Mouse (Mus musculus) kidney, adult 8-10 months (tissue): ENCODE data around the gene Ube3b.

Source experiments
- DNase-seq, 2 experiments: peaks; one replicate each; pipeline ENCODE4 v3.0.0; 2022

The Ube3b gene

GRCm38 (mm10) chr5:114380209-114381012, at the start of gene Ube3b, which contains the start of gene Kctd10:
Gene Ube3b (plus strand): TSS chr5:114380607.
Gene Kctd10 (minus strand): TSS chr5:114380508.
- DNase-seq, result peak; percentile 79 to 81

DNA sequence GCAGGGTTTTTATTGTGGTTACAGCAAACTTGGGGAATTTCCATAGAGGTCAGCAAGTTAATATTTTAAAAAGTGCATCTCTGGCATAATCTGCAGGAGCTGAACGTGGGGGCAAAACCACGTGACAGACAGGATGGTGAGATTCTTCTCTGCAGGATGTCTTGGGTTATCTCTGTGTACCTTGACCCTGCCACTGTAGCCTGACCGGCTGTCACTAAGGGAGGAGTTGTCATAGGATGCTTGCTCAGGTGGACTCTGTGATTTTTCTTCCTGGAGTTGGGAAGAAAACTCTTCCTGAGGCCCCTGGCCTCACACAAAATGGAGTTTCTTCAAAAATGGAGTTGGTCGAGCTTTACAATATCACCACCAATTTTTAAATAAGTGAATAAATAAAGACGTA, 37.4 kb upstream of the Ube3b start:
- DNase-seq, result no peak

GRCm38 (mm10) chr5:114343612-114344011, 36.8 kb upstream of the Ube3b start:
- no peak for DNase-seq

- DNase-seq, result no peak
These were observed 34.9 kb upstream of the Ube3b start for GRCm38 (mm10) chr5:114345538-114345937.

DNA sequence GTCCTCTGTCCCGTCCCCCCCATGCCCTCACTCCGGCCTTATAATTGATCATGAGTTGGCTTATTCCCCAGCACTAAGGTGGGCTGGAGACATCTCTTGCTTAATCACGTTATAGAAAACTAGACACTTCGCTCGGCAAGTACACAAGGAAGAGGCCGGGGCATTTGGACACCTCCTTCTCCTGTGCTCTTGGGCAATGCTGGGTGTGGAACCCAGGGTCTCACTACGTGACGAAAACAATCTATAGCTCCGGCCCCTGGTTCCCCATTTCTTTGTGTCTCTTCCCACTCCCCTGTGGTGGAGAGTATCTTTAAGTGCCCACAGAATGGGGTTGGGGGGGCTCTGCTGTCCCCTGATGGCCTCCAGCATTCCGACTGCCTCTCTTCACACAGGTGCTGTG, 33.4 kb upstream of the Ube3b start:
- no peak for DNase-seq

DNA sequence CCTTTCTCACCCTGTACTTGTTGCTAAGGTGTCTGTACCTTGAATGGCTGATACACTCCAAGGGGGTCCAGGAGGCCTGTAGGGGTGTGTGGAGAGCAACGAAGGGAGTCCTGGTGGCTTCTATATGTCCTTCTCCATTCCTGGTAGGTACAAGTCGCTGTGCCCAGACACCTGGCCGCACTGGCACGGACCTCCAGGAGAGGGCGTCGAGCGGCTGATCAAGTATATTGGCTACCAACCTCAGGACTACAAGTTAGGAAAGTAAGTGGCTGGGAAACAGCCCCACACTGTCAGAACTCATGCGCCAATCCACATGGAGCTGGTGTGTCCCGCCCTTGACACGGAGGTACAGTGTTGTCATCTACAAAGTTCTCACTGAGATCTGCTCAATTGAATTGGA, 28.9 kb upstream of the Ube3b start:
- no peak for DNase-seq

- peak; percentile 79 to 83 for DNase-seq
These were observed 24.0 kb upstream of the Ube3b start for GRCm38 (mm10) chr5:114356250-114356935.

GRCm38 (mm10) chr5:114356936-114357751, 23.3 kb upstream of the Ube3b start:
- DNase-seq, result no peak

- no peak for DNase-seq
These were observed 21.6 kb upstream of the Ube3b start for GRCm38 (mm10) chr5:114358833-114359232.

GRCm38 (mm10) chr5:114359586-114359985, 20.8 kb upstream of the Ube3b start:
- no peak for DNase-seq

GRCm38 (mm10) chr5:114360968-114361367, 19.4 kb upstream of the Ube3b start:
- no peak for DNase-seq

DNA sequence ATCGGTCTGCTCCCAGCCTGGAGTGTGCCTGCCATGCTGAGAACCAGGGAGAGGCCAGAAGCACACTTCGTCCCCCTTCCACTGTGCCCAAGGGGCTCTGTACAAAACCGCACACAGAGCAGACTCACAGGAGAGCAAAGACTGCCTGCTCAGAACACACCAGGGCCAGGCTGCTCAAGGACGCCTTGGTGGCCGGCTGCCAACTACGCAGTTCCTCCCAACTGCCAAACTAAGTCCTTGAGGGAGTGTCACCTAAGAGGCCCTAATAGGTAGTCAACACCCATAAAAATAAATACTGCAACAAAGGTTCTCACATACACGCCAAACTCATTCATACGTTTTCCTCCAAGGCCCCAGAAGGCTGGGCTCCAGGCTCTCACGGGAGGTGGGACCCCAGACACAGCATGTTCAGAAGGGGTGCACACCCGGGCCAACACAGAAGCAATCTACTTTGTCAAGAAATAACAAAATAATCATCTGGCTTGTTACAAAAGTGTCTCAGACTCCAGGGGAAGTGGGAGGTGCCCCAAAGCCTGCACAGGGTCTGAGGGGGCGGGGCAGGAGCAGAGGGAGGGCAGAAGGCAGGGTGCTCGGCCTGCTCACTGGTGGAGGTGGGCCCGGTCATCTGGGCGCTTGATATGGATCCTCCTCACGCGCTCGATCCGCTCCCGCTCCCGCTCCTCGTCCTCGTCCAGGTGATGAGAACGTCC, 15.2 kb upstream of the Ube3b start:
- no peak for DNase-seq

DNA sequence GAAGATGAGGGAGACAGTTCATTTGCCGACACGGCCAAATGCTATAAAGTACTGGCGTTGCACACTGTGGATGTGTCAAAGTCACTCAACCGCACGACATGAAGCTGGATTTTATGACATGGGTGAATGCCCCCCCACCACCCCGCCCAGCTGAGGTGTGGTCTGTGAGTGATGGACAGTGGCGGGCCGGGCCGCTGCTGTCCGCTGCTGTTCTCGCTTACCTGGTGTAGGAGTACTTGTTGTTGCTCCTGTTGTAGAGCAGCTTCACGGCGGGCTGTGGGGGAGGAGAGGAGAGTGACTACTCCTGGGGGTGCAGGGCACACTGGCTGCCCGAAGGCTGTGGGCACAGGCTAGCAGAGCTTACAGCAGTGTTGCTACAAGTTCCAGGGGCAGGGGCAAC, 12.3 kb upstream of the Ube3b start:
- no peak for DNase-seq

DNA sequence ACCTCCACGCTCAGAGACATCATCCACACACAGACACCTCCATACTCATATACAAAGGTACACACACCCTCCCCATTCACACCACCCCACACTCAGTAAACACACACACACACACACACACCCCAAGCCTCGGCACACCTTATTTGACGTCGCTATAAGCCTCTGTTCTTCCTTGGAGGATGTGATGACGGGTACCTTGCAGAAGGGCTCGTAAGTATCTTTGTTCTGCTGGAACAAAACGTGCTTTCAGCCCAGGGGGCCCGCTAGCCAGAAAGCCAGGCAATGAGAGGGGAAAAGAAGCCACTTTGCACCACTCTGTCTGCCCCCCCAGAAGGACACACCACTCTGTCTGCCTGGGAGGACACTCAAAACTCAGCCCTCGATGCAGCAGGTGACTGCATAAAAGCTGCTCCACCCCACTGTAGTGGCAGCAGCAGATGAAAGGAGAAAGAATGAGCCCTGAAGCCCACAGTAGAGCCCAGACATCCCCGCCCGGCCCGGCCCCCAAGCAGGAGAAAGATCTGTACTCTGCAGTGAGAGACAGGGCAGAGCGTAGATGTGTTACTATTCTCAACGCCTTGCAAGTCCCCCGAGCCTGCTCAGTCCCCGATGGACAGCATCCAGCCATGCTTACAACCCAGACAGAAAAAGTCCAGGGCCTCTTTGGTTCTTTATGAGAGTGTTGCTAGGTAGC, 11.5 kb upstream of the Ube3b start:
- DNase-seq, result no peak

DNA sequence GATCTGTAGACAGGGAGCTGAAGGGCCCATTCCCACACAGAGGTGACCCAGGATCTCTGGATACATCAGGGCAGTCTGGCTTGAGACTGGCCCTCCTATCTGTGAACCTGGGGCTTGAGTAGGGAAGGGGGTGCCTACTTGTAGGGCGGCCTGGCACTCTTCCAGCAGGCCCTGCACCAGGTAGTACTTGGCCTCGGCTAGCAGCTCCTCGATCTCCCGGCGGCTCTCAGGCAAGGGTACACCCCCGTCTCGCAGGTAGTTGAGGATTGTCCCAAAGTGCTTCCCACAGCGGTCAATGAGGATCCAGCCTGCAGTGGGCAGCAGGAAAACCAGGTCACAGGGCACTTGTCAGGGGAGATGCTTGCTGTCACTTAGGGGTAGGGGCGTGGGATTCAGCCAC, 10.5 kb upstream of the Ube3b start:
- no peak for DNase-seq

GRCm38 (mm10) chr5:114370371-114370776, 10.0 kb upstream of the Ube3b start:
- DNase-seq, result peak; percentile 73 to 78

DNA sequence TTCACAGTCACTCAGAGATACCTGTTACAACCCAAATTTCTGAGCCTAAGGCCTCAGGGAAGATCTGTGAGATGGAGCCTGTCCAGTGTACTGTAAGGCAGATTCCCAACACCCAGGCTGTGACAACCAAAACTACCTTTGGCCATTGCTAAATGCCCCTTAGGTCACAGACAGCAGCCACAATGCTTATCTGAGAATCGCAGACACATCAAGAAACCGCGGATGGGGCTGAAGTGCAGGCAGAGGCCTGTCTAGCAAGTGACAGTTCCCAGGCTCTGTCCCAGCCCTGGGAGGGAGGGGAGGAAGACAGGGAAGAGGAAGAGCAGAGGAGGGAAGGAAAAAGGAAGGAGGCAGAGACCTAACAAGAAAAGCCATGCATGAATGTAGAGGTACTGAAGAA, 9.1 kb upstream of the Ube3b start:
- DNase-seq, result no peak

GRCm38 (mm10) chr5:114371731-114372473, 8.5 kb upstream of the Ube3b start:
- no peak for DNase-seq

GRCm38 (mm10) chr5:114372565-114372964, 7.8 kb upstream of the Ube3b start:
- DNase-seq, result no peak

- peak; percentile 39 to 52 for DNase-seq
These were observed 7.2 kb upstream of the Ube3b start for GRCm38 (mm10) chr5:114373174-114373573.

DNA sequence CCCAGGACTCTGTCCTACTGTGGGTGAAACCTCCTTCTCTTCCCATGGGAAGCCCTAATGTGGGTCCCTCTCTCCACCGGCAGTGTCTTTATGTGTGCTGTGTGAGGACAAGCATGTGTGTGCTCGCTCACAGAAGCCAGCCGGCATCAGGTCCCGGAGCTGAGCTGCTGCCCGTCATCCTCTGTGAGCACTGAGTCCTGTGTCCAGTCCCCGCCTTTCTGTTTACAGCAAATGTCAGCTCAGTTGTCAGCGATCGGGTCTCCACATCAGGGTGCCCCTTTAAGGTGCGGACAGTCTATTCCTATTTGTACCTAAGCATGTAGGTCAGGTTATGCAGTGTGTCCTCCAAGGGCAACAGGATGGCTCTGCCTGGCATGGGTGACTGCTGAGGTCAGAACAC, 6.8 kb upstream of the Ube3b start:
- no peak for DNase-seq
